Mouse (Mus musculus) thymus, adult 2 months (tissue): ENCODE data around the gene Reep6. TPM values are rescaled to one million over a fixed set of nuclear protein-coding genes. Genes with fewer than 3 reads are reported as not detected.
A peak's percentile ranks its signal among the peaks of the same experiment; 100 is the strongest.

ENCODE experiments used
- DNase-seq: peaks from one replicate; pipeline ENCODE4 v3.0.0; 2021
- H3K27ac ChIP-seq: fragments of 200-500 bp; 2 replicates; pipeline ENCODE4 v1.5.1; 2012; ENCODE audit warnings: low read length, control low read depth; ENCODE audit not compliant: control insufficient read depth, insufficient read depth
- H3K27me3 ChIP-seq: fragments of 200-500 bp; 2 replicates; pipeline ENCODE4 v1.6.1; 2012; ENCODE audit warnings: mild to moderate bottlenecking, low read length, moderate library complexity, mixed read lengths; ENCODE audit not compliant: control insufficient read depth, insufficient read depth
- H3K36me3 ChIP-seq: fragments of 200-500 bp; 2 replicates; pipeline ENCODE4 v1.6.1; 2012; ENCODE audit warnings: mild to moderate bottlenecking, low read length, moderate library complexity; ENCODE audit not compliant: control insufficient read depth, insufficient read depth
- H3K4me1 ChIP-seq: fragments of 200-500 bp; replicated peaks from 2 replicates; pipeline ENCODE4 v1.6.1; 2012; ENCODE audit warnings: low read length; ENCODE audit not compliant: control insufficient read depth, insufficient read depth
- H3K4me3 ChIP-seq: fragments of 200-500 bp; 2 replicates; pipeline ENCODE4 v1.5.1; 2012; ENCODE audit warnings: mild to moderate bottlenecking, low read length, control low read depth, moderate library complexity; ENCODE audit not compliant: control insufficient read depth, insufficient read depth
- CTCF ChIP-seq: fragments of 200-500 bp; IDR thresholded peaks from 2 replicates; pipeline ENCODE4 v1.5.1; 2012; ENCODE audit warnings: mild to moderate bottlenecking, control low read depth, low read length, moderate library complexity, borderline replicate concordance; ENCODE audit not compliant: control insufficient read depth, poor library complexity, insufficient read depth; ENCODE audit errors: extremely low read depth
- POLR2A ChIP-seq: fragments of 200-500 bp; IDR thresholded peaks from 2 replicates; pipeline ENCODE4 v1.6.1; 2012; ENCODE audit warnings: mild to moderate bottlenecking, low read length, control low read depth, moderate library complexity; ENCODE audit not compliant: control insufficient read depth, poor library complexity, insufficient read depth; ENCODE audit errors: extremely low read depth
- WGBS: fragments of 180-500 bp; shearing (Covaris S2); methylation state at CpG from one replicate; pipeline ENCODE4 v1.1.7; 2018; 5-methylcytosine and 5-hydroxymethylcytosine counted together
- polyA plus RNA-seq: library from polyadenylated mRNA; depleted of rRNA; stranded (reverse); fragments of >200 nt; gene quantifications from 2 replicates; pipeline ENCODE4 v1.2.3, GENCODE M21; 2012

Gene Reep6
- polyA plus RNA-seq, 1 experiment = 2.0 TPM

DNA sequence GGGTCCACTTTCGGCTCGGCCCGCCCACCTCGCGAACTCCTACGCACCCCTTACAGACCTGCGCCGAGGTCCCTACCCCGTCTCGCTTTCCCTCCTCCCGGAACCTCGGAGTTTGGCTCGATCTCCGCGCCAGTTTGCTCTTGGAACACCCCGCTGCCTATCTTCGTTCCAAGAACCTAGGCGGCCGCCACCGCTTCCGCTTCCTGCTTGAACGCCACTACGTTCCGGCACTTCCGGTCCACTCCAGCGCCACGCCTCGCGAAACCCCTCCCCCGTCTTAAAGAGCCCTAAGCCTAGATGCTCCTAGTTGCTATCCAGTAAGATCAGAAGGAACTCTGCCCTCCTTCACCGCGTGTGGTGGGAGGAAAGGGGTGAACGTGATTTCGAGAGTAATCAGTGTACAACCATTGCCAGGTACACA is 9.4 kb upstream of the Reep6 start, which contains the start of gene 2310011J03Rik:
Gene 2310011J03Rik (minus strand): TSS at position 198 of the 421 bp plus-strand sequence.
- H3K4me3 ChIP-seq = peak within 1 kb of the TSS; percentile 77
- H3K4me1 ChIP-seq = peaks cover 40% of the 10 kb centered on the region
- no peaks in the 10 kb centered on the region; the same call in 1 of the 2 replicates for H3K27me3 ChIP-seq
- peak; percentile 90 for DNase-seq
- H3K27ac ChIP-seq = peak within 1 kb of the TSS; percentile 54
- TF ChIP-seq POLR2A = peak; percentile 87
- TF ChIP-seq CTCF = no peak
- no peaks in the 10 kb centered on the region for H3K36me3 ChIP-seq
- WGBS = 0% methylated on average over 34 of the region's 34 CpGs

DNA sequence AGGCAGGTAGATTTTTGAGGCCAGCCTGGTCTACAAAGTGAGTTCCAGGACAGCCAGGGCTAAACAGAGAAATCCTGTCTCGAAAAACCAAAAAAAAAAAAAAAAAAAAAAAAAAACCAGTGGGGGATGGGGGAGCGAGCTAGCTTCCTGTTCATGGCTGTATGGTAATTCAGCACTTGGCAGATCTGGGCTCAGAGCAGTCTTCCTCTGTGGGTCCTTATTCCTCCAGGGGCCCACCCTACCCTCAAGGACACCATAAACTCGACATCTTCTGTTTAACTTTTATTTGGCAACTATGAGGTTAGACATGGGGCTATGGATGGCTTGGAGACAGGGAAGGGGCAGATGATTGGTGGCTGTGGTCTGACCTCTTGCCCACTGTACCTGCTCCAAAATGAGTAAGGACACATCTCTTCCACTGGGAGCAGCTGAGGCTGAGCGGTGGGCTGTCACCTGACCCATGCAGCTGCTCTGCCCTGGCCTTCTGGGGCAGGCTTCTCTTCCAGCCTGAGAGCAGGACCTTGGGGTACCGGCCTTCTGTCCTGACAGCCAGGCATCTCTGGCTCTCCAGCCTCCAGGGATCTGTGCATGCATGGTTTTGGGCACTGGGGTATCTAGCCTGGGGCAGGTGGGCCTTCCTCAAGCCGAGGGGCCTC is 8.6 kb upstream of the Reep6 start:
- H3K4me3 ChIP-seq = no peak overlapping the region
- TF ChIP-seq POLR2A = 0 out of 2 replicates have a peak, but pooled peaks have one; percentile 11
- TF ChIP-seq CTCF = no peak
- no peaks in the 10 kb centered on the region for H3K36me3 ChIP-seq
- WGBS = 59% methylated on average over 6 of the region's 6 CpGs
- peaks cover 40% of the 10 kb centered on the region for H3K4me1 ChIP-seq
- peak overlapping the region; percentile 54 for H3K27ac ChIP-seq
- no peaks in the 10 kb centered on the region for H3K27me3 ChIP-seq
- DNase-seq = no peak

DNA sequence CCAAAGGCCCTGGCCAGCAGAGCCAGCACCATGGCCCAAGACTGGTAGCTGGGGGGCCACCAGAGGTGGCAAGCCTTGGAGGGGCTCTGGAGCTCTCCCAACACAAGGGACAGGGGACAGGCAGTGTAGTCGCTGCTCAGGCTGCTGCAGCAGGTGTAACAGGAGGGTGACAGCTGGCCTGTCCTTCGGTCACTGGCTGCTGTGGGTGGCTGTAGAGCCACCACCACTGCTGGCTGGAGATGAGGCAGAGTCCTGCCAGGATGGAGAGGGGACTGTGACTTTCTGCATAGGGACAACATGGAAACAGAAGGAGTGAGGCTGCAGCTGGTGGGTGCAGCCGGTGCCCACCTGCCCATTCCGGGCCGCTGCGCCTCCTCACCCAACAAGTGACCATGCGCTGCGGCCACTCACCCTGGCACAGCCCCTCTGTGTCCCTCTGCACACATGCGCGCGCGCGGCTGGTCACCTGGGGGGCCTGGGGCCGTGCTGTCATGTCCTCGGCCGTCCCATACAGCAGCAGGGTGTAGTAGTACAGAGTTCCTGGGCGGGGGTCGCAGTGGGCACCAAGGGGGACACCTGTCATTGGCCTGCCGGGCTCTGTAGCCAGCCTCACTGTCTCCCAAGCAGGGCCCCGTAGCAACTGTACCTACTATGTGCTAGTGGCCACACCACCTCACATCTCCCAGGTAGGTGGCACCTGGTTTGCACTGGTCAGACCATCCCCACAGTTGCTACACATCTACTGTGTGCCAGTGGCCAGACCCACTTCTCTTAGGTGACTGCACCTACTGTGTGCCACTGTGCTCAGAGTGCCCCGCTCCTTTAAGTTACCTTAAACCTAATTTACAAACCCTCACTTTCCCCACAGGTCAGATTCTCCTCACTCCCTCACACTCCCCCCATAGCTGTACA is 7.8 kb upstream of the Reep6 start:
- no peaks in the 10 kb centered on the region for H3K27me3 ChIP-seq
- DNase-seq = no peak
- H3K36me3 ChIP-seq = no peaks in the 10 kb centered on the region
- 93% methylated on average over 21 of the region's 21 CpGs for WGBS
- H3K4me1 ChIP-seq = peaks cover 40% of the 10 kb centered on the region
- no peak overlapping the region for H3K27ac ChIP-seq
- TF ChIP-seq CTCF = no peak
- 0 out of 2 replicates have a peak, but pooled peaks have one; percentile 7 for TF ChIP-seq POLR2A
- no peak overlapping the region for H3K4me3 ChIP-seq

DNA sequence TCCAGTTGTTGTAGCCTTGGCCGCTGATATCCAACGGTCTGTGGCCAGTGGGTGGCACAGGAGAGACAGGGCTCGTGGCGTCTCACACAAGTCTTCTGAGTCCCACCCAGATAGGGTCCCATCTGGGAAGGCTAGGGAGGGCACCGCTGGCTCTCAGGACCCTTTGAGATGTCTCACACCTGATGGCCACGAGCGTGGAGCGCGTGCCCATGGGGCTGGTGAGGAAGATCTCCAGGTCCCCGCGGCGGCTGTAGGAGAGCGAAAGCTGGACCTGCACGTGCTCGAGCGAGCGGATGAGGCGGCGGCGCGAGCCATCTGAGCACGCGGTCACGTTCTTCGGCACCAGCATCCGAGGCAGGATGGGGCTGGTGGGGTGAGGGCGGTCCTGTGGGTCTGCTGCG is 6.9 kb upstream of the Reep6 start:
- Histone ChIP-seq H3K27me3 (no peaks in the 10 kb centered on the region), H3K27ac (no peak overlapping the region), H3K4me1 (peaks cover 40% of the 10 kb centered on the region), H3K36me3 (no peaks in the 10 kb centered on the region), H3K4me3 (peak overlapping the region; percentile 91)
- no peak for TF ChIP-seq POLR2A
- TF ChIP-seq CTCF = no peak
- WGBS = 4% methylated on average over 28 of the region's 28 CpGs
- no peak for DNase-seq

DNA sequence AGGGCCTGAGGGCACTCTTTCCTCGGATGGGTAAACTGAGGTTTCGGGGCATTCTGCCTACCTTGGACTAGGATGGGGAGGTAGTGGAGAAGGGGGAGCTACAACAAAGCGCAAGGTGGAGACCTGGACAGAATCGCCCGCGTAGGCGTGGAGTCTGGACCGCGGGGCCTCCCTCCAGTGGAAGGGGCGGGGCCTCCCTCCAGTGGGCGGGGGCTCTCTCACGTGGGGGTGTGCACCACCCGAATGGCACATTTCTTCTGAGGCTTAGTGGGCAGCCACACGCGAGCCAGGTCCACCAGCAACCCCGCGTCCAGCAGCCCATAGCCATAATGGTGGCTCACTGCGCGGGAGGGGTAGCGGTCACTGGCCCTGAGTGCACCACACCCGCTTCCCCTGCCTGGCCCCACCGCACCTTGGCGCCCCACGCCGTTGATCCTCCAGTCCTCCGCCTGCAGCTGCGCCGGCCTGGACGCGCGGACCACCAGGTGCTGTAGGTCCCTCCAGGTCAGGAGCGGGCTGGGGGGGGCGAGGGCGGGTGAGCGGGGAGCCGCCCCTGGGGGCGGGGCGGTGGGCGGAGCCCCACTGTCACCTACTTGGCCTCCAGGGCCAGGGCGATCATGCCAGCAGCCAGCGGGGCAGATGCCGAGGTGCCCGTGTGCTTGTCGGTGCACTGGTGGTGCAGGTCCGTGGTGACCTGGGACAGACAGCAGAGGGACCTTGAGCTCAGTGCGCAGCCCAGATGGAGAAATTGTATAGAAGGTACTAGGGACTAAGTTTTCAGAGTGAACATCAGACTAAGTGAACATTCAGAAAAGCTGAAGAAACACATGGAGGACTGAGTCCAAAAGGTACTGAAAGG is 6.3 kb upstream of the Reep6 start:
- no peak overlapping the region for H3K27ac ChIP-seq
- peak; percentile 58 for DNase-seq

More for the DNA sequence above, 6.3 kb upstream of the Reep6 start:
- Histone ChIP-seq H3K4me1 (peaks cover 40% of the 10 kb centered on the region), H3K27me3 (no peaks in the 10 kb centered on the region), H3K4me3 (peak overlapping the region; percentile 91), H3K36me3 (no peaks in the 10 kb centered on the region)
- WGBS = under 1% methylated on average over 46 of the region's 46 CpGs
- peak; percentile 16; the same call in 1 of the 2 replicates for TF ChIP-seq CTCF
- TF ChIP-seq POLR2A = no peak
